Mouse (Mus musculus): ENCODE measurements around the gene Atp11c. TPM values are rescaled to one million over a fixed set of nuclear protein-coding genes. Genes with fewer than 3 reads are reported as not detected.
A peak's percentile ranks its signal among the peaks of the same experiment; 100 is the strongest.

Atp11c gene
- polyA plus RNA-seq, 1 experiment from 2014 or later: 2.4 TPM

DNA sequence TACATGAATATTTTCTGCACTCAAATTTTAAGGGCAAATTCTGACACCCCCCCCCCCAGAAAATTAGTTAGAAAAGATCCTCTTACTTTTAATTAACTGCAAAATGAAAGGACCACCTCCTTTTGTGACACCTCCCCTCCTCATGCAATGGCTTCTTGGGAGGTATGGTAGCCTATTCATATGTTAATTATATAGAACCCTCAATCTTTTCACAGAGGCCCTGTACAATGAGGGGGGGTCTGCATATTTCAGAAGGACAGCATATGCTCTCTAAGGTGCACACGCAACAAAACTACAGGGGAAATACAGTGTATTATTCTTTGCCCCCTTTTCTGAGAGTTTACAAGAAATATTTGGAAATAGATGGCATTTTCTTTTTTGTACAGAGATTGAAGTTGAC is 94.7 kb downstream of the Atp11c start:
- TF ChIP-seq CTCF (IDR thresholded peaks at IDR 0.05; ENCODE audit: low read depth): no peak
- ATAC-seq: no peak
- no peak overlapping the region for H3K9ac ChIP-seq (ENCODE audit: low read depth, low read length)
- H3K9me3 ChIP-seq (ENCODE audit: control insufficient read depth): no peaks in the 10 kb centered on the region
- no peak overlapping the region for H3K27ac ChIP-seq (ENCODE audit: low read depth, low read length)
- H3K4me1 ChIP-seq (replicated peaks; ENCODE audit: control insufficient read depth, insufficient read depth, low read length): no peaks in the 10 kb centered on the region
- no peak overlapping the region for H3K4me2 ChIP-seq (replicated peaks; ENCODE audit: low read depth)
- H3K4me3 ChIP-seq (ENCODE audit: low read depth, low read length): no peak overlapping the region
- no peaks in the 10 kb centered on the region for H3K36me3 ChIP-seq (ENCODE audit: control insufficient read depth, insufficient read depth)
- H3K27me3 ChIP-seq (replicated peaks; ENCODE audit: control insufficient read depth, insufficient read depth, low read length): no peaks in the 10 kb centered on the region
- WGBS: 84% methylated on average over 1 of the region's 1 CpGs

DNA sequence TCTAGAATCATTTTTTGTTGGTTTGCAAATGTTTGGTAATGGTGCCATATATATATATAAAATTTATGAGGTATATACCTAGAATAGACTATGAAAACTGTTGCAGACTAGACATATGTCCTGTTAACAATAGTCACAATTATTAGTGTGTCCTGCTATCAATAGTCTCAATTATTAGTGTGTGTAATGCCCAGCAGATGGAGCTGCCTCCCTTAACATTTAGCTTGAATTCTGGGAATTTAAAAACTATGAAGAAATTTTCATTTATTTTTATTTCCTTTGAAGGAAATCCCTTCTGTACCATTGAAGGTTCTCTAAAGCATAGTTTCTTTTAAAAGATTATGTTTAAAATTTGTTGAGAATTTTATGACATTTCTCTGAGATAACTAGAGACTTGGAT is 97.2 kb downstream of the Atp11c start:
- no peak for ATAC-seq
- no peak overlapping the region for H3K4me2 ChIP-seq (replicated peaks; ENCODE audit: low read depth)
- peak; percentile 40; the same call in 1 of the 2 replicates for TF ChIP-seq CTCF (IDR thresholded peaks at IDR 0.05; ENCODE audit: low read depth)

DNA sequence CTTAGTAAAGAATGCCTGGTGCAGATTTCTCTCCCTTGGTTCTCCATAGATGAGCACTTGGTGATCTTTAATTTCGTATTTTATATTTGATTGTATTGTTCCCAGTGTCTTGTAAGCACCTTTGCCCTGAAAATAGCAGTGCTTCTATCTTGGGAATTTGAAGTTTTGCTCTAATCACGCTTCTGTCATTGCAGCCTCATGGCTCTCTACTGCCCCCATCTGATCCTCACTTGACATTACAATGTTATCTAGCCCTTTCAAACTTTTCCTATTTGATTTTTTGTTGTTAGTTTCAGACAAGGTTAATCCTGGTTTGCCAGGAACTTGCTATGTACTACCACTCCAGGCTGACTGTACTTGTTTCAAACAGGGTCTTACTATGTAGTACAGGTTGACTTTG is 128.7 kb downstream of the Atp11c start:
- no peaks in the 10 kb centered on the region for H3K36me3 ChIP-seq (ENCODE audit: control insufficient read depth, insufficient read depth)
- H3K4me1 ChIP-seq (replicated peaks; ENCODE audit: control insufficient read depth, insufficient read depth, low read length): no peaks in the 10 kb centered on the region
- H3K4me2 ChIP-seq (replicated peaks; ENCODE audit: low read depth): no peak overlapping the region
- no peak overlapping the region for H3K9ac ChIP-seq (ENCODE audit: low read depth, low read length)
- no peaks in the 10 kb centered on the region for H3K9me3 ChIP-seq (ENCODE audit: control insufficient read depth)
- TF ChIP-seq CTCF (IDR thresholded peaks at IDR 0.05; ENCODE audit: low read depth): peak; percentile 80
- no peak for ATAC-seq
- H3K4me3 ChIP-seq (ENCODE audit: low read depth, low read length): no peak overlapping the region
- H3K27me3 ChIP-seq (replicated peaks; ENCODE audit: control insufficient read depth, insufficient read depth, low read length): no peaks in the 10 kb centered on the region
- H3K27ac ChIP-seq (ENCODE audit: low read depth, low read length): no peak overlapping the region
- WGBS: 11% methylated on average over 2 of the region's 2 CpGs

More for the DNA sequence above, 97.2 kb downstream of the Atp11c start:
- Histone ChIP-seq H3K4me1 (replicated peaks; ENCODE audit: control insufficient read depth, insufficient read depth, low read length) (no peaks in the 10 kb centered on the region), H3K36me3 (ENCODE audit: control insufficient read depth, insufficient read depth) (no peaks in the 10 kb centered on the region), H3K27me3 (replicated peaks; ENCODE audit: control insufficient read depth, insufficient read depth, low read length) (no peaks in the 10 kb centered on the region), H3K9me3 (ENCODE audit: control insufficient read depth) (no peaks in the 10 kb centered on the region), H3K4me3 (ENCODE audit: low read depth, low read length) (no peak overlapping the region), H3K9ac (ENCODE audit: low read depth, low read length) (no peak overlapping the region), H3K27ac (ENCODE audit: low read depth, low read length) (no peak overlapping the region)

DNA sequence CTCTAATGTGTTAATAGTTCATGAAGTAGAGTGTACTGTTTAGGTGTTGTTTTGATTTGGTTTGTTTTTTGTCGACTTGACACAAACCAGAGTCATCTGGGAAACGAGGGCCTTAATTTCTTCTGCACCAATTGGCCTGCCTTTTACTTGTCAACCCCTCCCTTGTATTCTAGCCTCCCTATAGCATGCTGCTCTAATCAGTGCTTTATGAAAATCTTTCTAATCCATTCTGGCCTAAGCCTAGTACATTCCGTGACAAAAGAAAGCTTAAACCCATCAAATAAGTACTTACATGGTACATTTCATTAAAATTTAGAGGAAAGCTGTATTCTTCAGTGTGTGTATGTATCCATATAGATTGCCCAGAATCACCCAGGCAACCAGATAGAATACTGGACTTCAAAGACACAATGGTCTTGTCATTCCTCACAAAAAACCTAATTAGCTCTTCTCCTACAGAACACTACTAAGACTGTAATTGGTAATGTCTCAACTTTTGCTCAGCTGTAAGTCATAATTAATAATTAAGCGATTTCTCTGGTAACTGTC is 177.9 kb downstream of the Atp11c start:
- no peak for ATAC-seq
- no peak overlapping the region for H3K27ac ChIP-seq (ENCODE audit: low read depth, low read length)
- H3K4me3 ChIP-seq (ENCODE audit: low read depth, low read length): no peak overlapping the region
- no peaks in the 10 kb centered on the region for H3K4me1 ChIP-seq (replicated peaks; ENCODE audit: control insufficient read depth, insufficient read depth, low read length)
- no peaks in the 10 kb centered on the region for H3K36me3 ChIP-seq (ENCODE audit: control insufficient read depth, insufficient read depth)
- 56% methylated on average over 4 of the region's 4 CpGs for WGBS
- TF ChIP-seq CTCF (IDR thresholded peaks at IDR 0.05; ENCODE audit: low read depth): no peak
- no peaks in the 10 kb centered on the region for H3K27me3 ChIP-seq (replicated peaks; ENCODE audit: control insufficient read depth, insufficient read depth, low read length)
- H3K9me3 ChIP-seq (ENCODE audit: control insufficient read depth): no peaks in the 10 kb centered on the region
- no peak overlapping the region for H3K9ac ChIP-seq (ENCODE audit: low read depth, low read length)
- no peak overlapping the region for H3K4me2 ChIP-seq (replicated peaks; ENCODE audit: low read depth)

DNA sequence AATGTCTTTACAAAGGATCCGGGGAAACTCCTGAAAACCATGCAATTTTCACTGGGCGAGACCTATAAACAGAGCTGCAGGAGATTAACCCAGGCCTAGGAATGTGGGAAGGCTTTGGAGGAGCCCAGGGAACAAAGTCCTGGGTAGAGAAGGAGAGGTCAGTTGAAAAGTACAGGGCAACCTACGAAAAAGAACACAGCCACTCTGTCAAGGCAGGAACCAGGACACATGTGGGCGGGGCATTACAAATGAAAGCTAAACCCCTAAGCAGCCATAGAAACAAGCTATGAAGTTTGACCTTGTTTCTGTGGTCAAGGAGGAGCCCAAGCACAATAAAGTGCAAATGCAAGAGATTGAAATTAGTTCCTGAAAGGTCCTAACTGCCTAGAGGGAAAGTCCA is 186.8 kb downstream of the Atp11c start:
- no peak overlapping the region for H3K27ac ChIP-seq (ENCODE audit: low read depth, low read length)
- no peaks in the 10 kb centered on the region for H3K4me1 ChIP-seq (replicated peaks; ENCODE audit: control insufficient read depth, insufficient read depth, low read length)
- no peaks in the 10 kb centered on the region for H3K9me3 ChIP-seq (ENCODE audit: control insufficient read depth)
- H3K4me2 ChIP-seq (replicated peaks; ENCODE audit: low read depth): no peak overlapping the region; the same call in 1 of the 2 replicates
- H3K9ac ChIP-seq (ENCODE audit: low read depth, low read length): no peak overlapping the region
- TF ChIP-seq CTCF (IDR thresholded peaks at IDR 0.05; ENCODE audit: low read depth): no peak
- WGBS: 57% methylated on average over 4 of the region's 4 CpGs
- no peaks in the 10 kb centered on the region for H3K36me3 ChIP-seq (ENCODE audit: control insufficient read depth, insufficient read depth)
- ATAC-seq: peak; percentile 31; the same call in 1 of the 2 replicates
- H3K27me3 ChIP-seq (replicated peaks; ENCODE audit: control insufficient read depth, insufficient read depth, low read length): no peaks in the 10 kb centered on the region
- no peak overlapping the region for H3K4me3 ChIP-seq (ENCODE audit: low read depth, low read length)

DNA sequence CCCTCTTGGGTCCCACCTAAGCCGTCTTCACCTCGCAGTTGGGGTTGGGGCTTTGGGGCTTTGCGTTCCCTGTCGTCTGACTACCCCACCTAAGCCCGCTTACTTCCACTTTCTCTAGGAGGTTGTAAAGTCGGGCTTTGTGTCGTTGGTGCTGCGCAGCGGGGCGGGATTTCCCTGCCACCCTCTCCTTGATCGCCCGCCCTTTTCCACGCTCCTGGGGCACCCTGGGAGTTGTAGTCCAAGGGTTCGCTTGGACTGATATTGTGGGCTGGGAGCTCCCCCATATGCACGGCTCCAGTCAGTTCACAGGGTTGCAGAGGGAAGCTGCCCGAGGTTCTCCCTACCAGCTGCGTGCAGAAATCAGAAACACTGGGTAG is 187.8 kb downstream of the Atp11c start:
- H3K4me2 ChIP-seq (replicated peaks; ENCODE audit: low read depth): peak overlapping the region; percentile 78
- no peaks in the 10 kb centered on the region for H3K27me3 ChIP-seq (replicated peaks; ENCODE audit: control insufficient read depth, insufficient read depth, low read length)
- peak overlapping the region; percentile 83 for H3K9ac ChIP-seq (ENCODE audit: low read depth, low read length)
- no peaks in the 10 kb centered on the region for H3K4me1 ChIP-seq (replicated peaks; ENCODE audit: control insufficient read depth, insufficient read depth, low read length)
- TF ChIP-seq CTCF (IDR thresholded peaks at IDR 0.05; ENCODE audit: low read depth): peak; percentile 75
- ATAC-seq: peak; percentile 91
- 12% methylated on average over 17 of the region's 17 CpGs for WGBS
- H3K9me3 ChIP-seq (ENCODE audit: control insufficient read depth): no peaks in the 10 kb centered on the region
- peak overlapping the region; percentile 96 for H3K27ac ChIP-seq (ENCODE audit: low read depth, low read length)
- no peaks in the 10 kb centered on the region for H3K36me3 ChIP-seq (ENCODE audit: control insufficient read depth, insufficient read depth)
- H3K4me3 ChIP-seq (ENCODE audit: low read depth, low read length): peak overlapping the region; percentile 58

Data from intestine, postnatal 0 days (tissue).